Mouse (Mus musculus): Measurements from ENCODE around the gene Tcf12. TPM values are rescaled to one million over a fixed set of nuclear protein-coding genes. Genes with fewer than 3 reads are reported as not detected.

Gene Tcf12
- polyA plus RNA-seq, 1 experiment from 2014 or later: 43.6 TPM

GRCm38 (mm10) chr9:72016021-72016420 is 95.7 kb downstream of the Tcf12 start:
- no peaks in the 10 kb centered on the region for H3K9me3 ChIP-seq (replicated peaks; ENCODE audit: control insufficient read depth, low read length)
- H3K9ac ChIP-seq (ENCODE audit: low read length): no peak overlapping the region
- peaks cover 2% of the 10 kb centered on the region; the same call in 1 of the 2 replicates for H3K4me1 ChIP-seq (ENCODE audit: control insufficient read depth, insufficient read depth, low read length)
- no peak overlapping the region for H3K27ac ChIP-seq (ENCODE audit: low read length)
- no peak overlapping the region for H3K4me3 ChIP-seq (replicated peaks; ENCODE audit: low read length)
- H3K4me2 ChIP-seq (ENCODE audit: low read depth, low read length): no peak overlapping the region
- no peaks in the 10 kb centered on the region for H3K36me3 ChIP-seq (ENCODE audit: control insufficient read depth, insufficient read depth, low read length)
- 94% methylated on average over 1 of the region's 1 CpGs for WGBS
- no peak for ATAC-seq (ENCODE audit: insufficient read depth, low FRiP score)
- no peaks in the 10 kb centered on the region for H3K27me3 ChIP-seq (ENCODE audit: control insufficient read depth, insufficient read depth, low read length)

- Histone ChIP-seq H3K36me3 (ENCODE audit: control insufficient read depth, insufficient read depth, low read length) (no peaks in the 10 kb centered on the region), H3K9ac (ENCODE audit: low read length) (no peak overlapping the region), H3K27me3 (ENCODE audit: control insufficient read depth, insufficient read depth, low read length) (no peaks in the 10 kb centered on the region), H3K4me3 (replicated peaks; ENCODE audit: low read length) (no peak overlapping the region), H3K4me1 (ENCODE audit: control insufficient read depth, insufficient read depth, low read length) (no peaks in the 10 kb centered on the region), H3K4me2 (ENCODE audit: low read depth, low read length) (no peak overlapping the region), H3K9me3 (replicated peaks; ENCODE audit: control insufficient read depth, low read length) (no peaks in the 10 kb centered on the region), H3K27ac (ENCODE audit: low read length) (no peak overlapping the region)
- ATAC-seq (ENCODE audit: insufficient read depth, low FRiP score): no peak
- 65% methylated on average over 4 of the region's 4 CpGs for WGBS
These were observed 96.9 kb downstream of the Tcf12 start for GRCm38 (mm10) chr9:72014585-72015381.

GRCm38 (mm10) chr9:72013541-72013940 is 98.1 kb downstream of the Tcf12 start:
- WGBS: 80% methylated on average over 1 of the region's 1 CpGs
- H3K27me3 ChIP-seq (ENCODE audit: control insufficient read depth, insufficient read depth, low read length): no peaks in the 10 kb centered on the region
- no peak for ATAC-seq (ENCODE audit: insufficient read depth, low FRiP score)
- no peak overlapping the region for H3K4me2 ChIP-seq (ENCODE audit: low read depth, low read length)
- H3K4me1 ChIP-seq (ENCODE audit: control insufficient read depth, insufficient read depth, low read length): no peaks in the 10 kb centered on the region
- H3K27ac ChIP-seq (ENCODE audit: low read length): no peak overlapping the region
- H3K4me3 ChIP-seq (replicated peaks; ENCODE audit: low read length): no peak overlapping the region
- H3K36me3 ChIP-seq (ENCODE audit: control insufficient read depth, insufficient read depth, low read length): no peaks in the 10 kb centered on the region
- no peak overlapping the region for H3K9ac ChIP-seq (ENCODE audit: low read length)
- no peaks in the 10 kb centered on the region for H3K9me3 ChIP-seq (replicated peaks; ENCODE audit: control insufficient read depth, low read length)

- H3K9me3 ChIP-seq (replicated peaks; ENCODE audit: control insufficient read depth, low read length): no peaks in the 10 kb centered on the region
- no peaks in the 10 kb centered on the region for H3K36me3 ChIP-seq (ENCODE audit: control insufficient read depth, insufficient read depth, low read length)
- 74% methylated on average over 1 of the region's 1 CpGs for WGBS
- no peaks in the 10 kb centered on the region for H3K27me3 ChIP-seq (ENCODE audit: control insufficient read depth, insufficient read depth, low read length)
- H3K9ac ChIP-seq (ENCODE audit: low read length): no peak overlapping the region
- H3K4me1 ChIP-seq (ENCODE audit: control insufficient read depth, insufficient read depth, low read length): no peaks in the 10 kb centered on the region
- H3K4me3 ChIP-seq (replicated peaks; ENCODE audit: low read length): no peak overlapping the region
- no peak overlapping the region for H3K27ac ChIP-seq (ENCODE audit: low read length)
- ATAC-seq (ENCODE audit: insufficient read depth, low FRiP score): no peak
- no peak overlapping the region for H3K4me2 ChIP-seq (ENCODE audit: low read depth, low read length)
These were observed 103.0 kb downstream of the Tcf12 start for GRCm38 (mm10) chr9:72008634-72009033.

- no peak for ATAC-seq (ENCODE audit: insufficient read depth, low FRiP score)
- no peak overlapping the region for H3K9ac ChIP-seq (ENCODE audit: low read length)
- no peak overlapping the region; the same call in 1 of the 2 replicates for H3K27ac ChIP-seq (ENCODE audit: low read length)
- peaks cover 8% of the 10 kb centered on the region; the same call in 1 of the 2 replicates for H3K4me1 ChIP-seq (ENCODE audit: control insufficient read depth, insufficient read depth, low read length)
- no peak overlapping the region for H3K4me2 ChIP-seq (ENCODE audit: low read depth, low read length)
- H3K4me3 ChIP-seq (replicated peaks; ENCODE audit: low read length): no peak overlapping the region
- WGBS: 70% methylated on average over 3 of the region's 3 CpGs
- no peaks in the 10 kb centered on the region for H3K9me3 ChIP-seq (replicated peaks; ENCODE audit: control insufficient read depth, low read length)
- H3K36me3 ChIP-seq (ENCODE audit: control insufficient read depth, insufficient read depth, low read length): no peaks in the 10 kb centered on the region
- H3K27me3 ChIP-seq (ENCODE audit: control insufficient read depth, insufficient read depth, low read length): no peaks in the 10 kb centered on the region
These were observed 120.5 kb downstream of the Tcf12 start for GRCm38 (mm10) chr9:71991147-71991546.

GRCm38 (mm10) chr9:71990376-71990775 is 121.3 kb downstream of the Tcf12 start:
- Histone ChIP-seq H3K27ac (ENCODE audit: low read length) (no peak overlapping the region), H3K4me2 (ENCODE audit: low read depth, low read length) (no peak overlapping the region)
- 72% methylated on average over 1 of the region's 1 CpGs for WGBS

GRCm38 (mm10) chr9:71989663-71990062 is 122.0 kb downstream of the Tcf12 start:
- peaks cover 8% of the 10 kb centered on the region; the same call in 1 of the 2 replicates for H3K4me1 ChIP-seq (ENCODE audit: control insufficient read depth, insufficient read depth, low read length)
- H3K36me3 ChIP-seq (ENCODE audit: control insufficient read depth, insufficient read depth, low read length): no peaks in the 10 kb centered on the region
- no peak overlapping the region for H3K4me2 ChIP-seq (ENCODE audit: low read depth, low read length)
- no peak for ATAC-seq (ENCODE audit: insufficient read depth, low FRiP score)
- H3K9me3 ChIP-seq (replicated peaks; ENCODE audit: control insufficient read depth, low read length): no peaks in the 10 kb centered on the region
- no peak overlapping the region for H3K27ac ChIP-seq (ENCODE audit: low read length)
- H3K9ac ChIP-seq (ENCODE audit: low read length): no peak overlapping the region
- no peak overlapping the region for H3K4me3 ChIP-seq (replicated peaks; ENCODE audit: low read length)
- H3K27me3 ChIP-seq (ENCODE audit: control insufficient read depth, insufficient read depth, low read length): no peaks in the 10 kb centered on the region
- WGBS: 73% methylated on average over 1 of the region's 1 CpGs

More at GRCm38 (mm10) chr9:71990376-71990775, 121.3 kb downstream of the Tcf12 start:
- H3K4me1 ChIP-seq (ENCODE audit: control insufficient read depth, insufficient read depth, low read length): peaks cover 8% of the 10 kb centered on the region; the same call in 1 of the 2 replicates
- no peaks in the 10 kb centered on the region for H3K36me3 ChIP-seq (ENCODE audit: control insufficient read depth, insufficient read depth, low read length)
- no peaks in the 10 kb centered on the region for H3K9me3 ChIP-seq (replicated peaks; ENCODE audit: control insufficient read depth, low read length)
- no peak overlapping the region for H3K4me3 ChIP-seq (replicated peaks; ENCODE audit: low read length)
- no peak overlapping the region for H3K9ac ChIP-seq (ENCODE audit: low read length)
- H3K27me3 ChIP-seq (ENCODE audit: control insufficient read depth, insufficient read depth, low read length): no peaks in the 10 kb centered on the region
- ATAC-seq (ENCODE audit: insufficient read depth, low FRiP score): no peak

- H3K27ac ChIP-seq (ENCODE audit: low read length): no peak overlapping the region
- no peak for ATAC-seq (ENCODE audit: insufficient read depth, low FRiP score)
- WGBS: 98% methylated on average over 2 of the region's 2 CpGs
- no peaks in the 10 kb centered on the region for H3K36me3 ChIP-seq (ENCODE audit: control insufficient read depth, insufficient read depth, low read length)
- H3K9ac ChIP-seq (ENCODE audit: low read length): no peak overlapping the region
- H3K9me3 ChIP-seq (replicated peaks; ENCODE audit: control insufficient read depth, low read length): no peaks in the 10 kb centered on the region
- H3K4me3 ChIP-seq (replicated peaks; ENCODE audit: low read length): no peak overlapping the region
- peaks cover 5% of the 10 kb centered on the region; the same call in 1 of the 2 replicates for H3K4me1 ChIP-seq (ENCODE audit: control insufficient read depth, insufficient read depth, low read length)
- no peaks in the 10 kb centered on the region for H3K27me3 ChIP-seq (ENCODE audit: control insufficient read depth, insufficient read depth, low read length)
- H3K4me2 ChIP-seq (ENCODE audit: low read depth, low read length): no peak overlapping the region
These were observed 125.0 kb downstream of the Tcf12 start for GRCm38 (mm10) chr9:71986716-71987115.

GRCm38 (mm10) chr9:71982826-71983225 is 128.8 kb downstream of the Tcf12 start:
- Histone ChIP-seq H3K4me2 (ENCODE audit: low read depth, low read length) (no peak overlapping the region), H3K36me3 (ENCODE audit: control insufficient read depth, insufficient read depth, low read length) (no peaks in the 10 kb centered on the region), H3K27me3 (ENCODE audit: control insufficient read depth, insufficient read depth, low read length) (no peaks in the 10 kb centered on the region), H3K9ac (ENCODE audit: low read length) (no peak overlapping the region), H3K4me1 (ENCODE audit: control insufficient read depth, insufficient read depth, low read length) (no peaks in the 10 kb centered on the region; the same call in none of the 2 replicates), H3K4me3 (replicated peaks; ENCODE audit: low read length) (no peak overlapping the region), H3K9me3 (replicated peaks; ENCODE audit: control insufficient read depth, low read length) (no peaks in the 10 kb centered on the region), H3K27ac (ENCODE audit: low read length) (no peak overlapping the region)
- no peak for ATAC-seq (ENCODE audit: insufficient read depth, low FRiP score)
- whole genome bisulfite sequencing: 79% methylated on average over 1 of the region's 1 CpGs

All from stomach, embryonic 16.5 days (tissue).